Mouse (Mus musculus): ENCODE measurements around the gene Syna. TPM values are rescaled to one million over a fixed set of nuclear protein-coding genes. Genes with fewer than 3 reads are reported as not detected.

Syna gene
- polyA plus RNA-seq, 1 experiment from 2014 or later: not detected

GRCm38 (mm10) chr5:134555463-134556164 lies 4.4 kb downstream of the Syna start:
- Histone ChIP-seq H3K9me3 (replicated peaks; ENCODE audit: control insufficient read depth, low read length) (no peaks in the 10 kb centered on the region), H3K27me3 (ENCODE audit: control insufficient read depth, insufficient read depth, low read depth, low read length) (peaks cover 9% of the 10 kb centered on the region), H3K9ac (ENCODE audit: low read depth, low read length) (no peak overlapping the region), H3K27ac (ENCODE audit: low read length) (no peak overlapping the region), H3K4me3 (ENCODE audit: low read depth, low read length) (no peak overlapping the region), H3K4me1 (ENCODE audit: control insufficient read depth, low read depth, low read length) (peaks cover 14% of the 10 kb centered on the region; the same call in 1 of the 2 replicates), H3K4me2 (ENCODE audit: low read depth, low read length) (no peak overlapping the region), H3K36me3 (ENCODE audit: control insufficient read depth, insufficient read depth) (no peaks in the 10 kb centered on the region)
- 18% methylated on average over 20 of the region's 20 CpGs for WGBS (ENCODE audit: insufficient replicate concordance)
- no peak for ATAC-seq (ENCODE audit: low read depth)

GRCm38 (mm10) chr5:134553951-134554546 lies 5.9 kb downstream of the Syna start:
- Histone ChIP-seq H3K27ac (ENCODE audit: low read length) (no peak overlapping the region), H3K9me3 (replicated peaks; ENCODE audit: control insufficient read depth, low read length) (no peaks in the 10 kb centered on the region), H3K36me3 (ENCODE audit: control insufficient read depth, insufficient read depth) (no peaks in the 10 kb centered on the region), H3K9ac (ENCODE audit: low read depth, low read length) (no peak overlapping the region), H3K27me3 (ENCODE audit: control insufficient read depth, insufficient read depth, low read depth, low read length) (peaks cover 9% of the 10 kb centered on the region), H3K4me3 (ENCODE audit: low read depth, low read length) (no peak overlapping the region), H3K4me1 (ENCODE audit: control insufficient read depth, low read depth, low read length) (peaks cover 14% of the 10 kb centered on the region; the same call in 1 of the 2 replicates), H3K4me2 (ENCODE audit: low read depth, low read length) (no peak overlapping the region)
- no peak for ATAC-seq (ENCODE audit: low read depth)
- 59% methylated on average over 5 of the region's 5 CpGs for WGBS (ENCODE audit: insufficient replicate concordance)

- H3K4me1 ChIP-seq (ENCODE audit: control insufficient read depth, low read depth, low read length): peaks cover 14% of the 10 kb centered on the region; the same call in 1 of the 2 replicates
- peak; percentile 89 for ATAC-seq (ENCODE audit: low read depth)
- peak within 1 kb of the TSS; percentile 70 for H3K27ac ChIP-seq (ENCODE audit: low read length)
- H3K9ac ChIP-seq (ENCODE audit: low read depth, low read length): peak within 1 kb of the TSS; percentile 68
- WGBS (ENCODE audit: insufficient replicate concordance): 2% methylated on average over 60 of the region's 61 CpGs
- H3K27me3 ChIP-seq (ENCODE audit: control insufficient read depth, insufficient read depth, low read depth, low read length): peaks cover 9% of the 10 kb centered on the region
- H3K4me3 ChIP-seq (ENCODE audit: low read depth, low read length): peak within 1 kb of the TSS; percentile 68
- H3K4me2 ChIP-seq (ENCODE audit: low read depth, low read length): peak within 1 kb of the TSS; percentile 81
- H3K9me3 ChIP-seq (replicated peaks; ENCODE audit: control insufficient read depth, low read length): no peaks in the 10 kb centered on the region
- no peaks in the 10 kb centered on the region for H3K36me3 ChIP-seq (ENCODE audit: control insufficient read depth, insufficient read depth)
These were observed 7.6 kb downstream of the Syna start, which contains the start of gene Clip2 for GRCm38 (mm10) chr5:134552110-134552972. Gene Clip2, minus strand, starts transcription at chr5:134552434.

- no peak for ATAC-seq (ENCODE audit: low read depth)
- H3K9ac ChIP-seq (ENCODE audit: low read depth, low read length): peak overlapping the region; percentile 68
- no peaks in the 10 kb centered on the region for H3K36me3 ChIP-seq (ENCODE audit: control insufficient read depth, insufficient read depth)
- H3K27me3 ChIP-seq (ENCODE audit: control insufficient read depth, insufficient read depth, low read depth, low read length): peaks cover 9% of the 10 kb centered on the region
- H3K4me2 ChIP-seq (ENCODE audit: low read depth, low read length): peak overlapping the region; percentile 81
- peaks cover 14% of the 10 kb centered on the region; the same call in 1 of the 2 replicates for H3K4me1 ChIP-seq (ENCODE audit: control insufficient read depth, low read depth, low read length)
- H3K27ac ChIP-seq (ENCODE audit: low read length): peak overlapping the region; percentile 70
- H3K9me3 ChIP-seq (replicated peaks; ENCODE audit: control insufficient read depth, low read length): no peaks in the 10 kb centered on the region
- peak overlapping the region; percentile 68 for H3K4me3 ChIP-seq (ENCODE audit: low read depth, low read length)
- WGBS (ENCODE audit: insufficient replicate concordance): 3% methylated on average over 51 of the region's 52 CpGs
These were observed 8.5 kb downstream of the Syna start for GRCm38 (mm10) chr5:134551233-134552109.

- Histone ChIP-seq H3K9ac (ENCODE audit: low read depth, low read length) (no peak overlapping the region), H3K9me3 (replicated peaks; ENCODE audit: control insufficient read depth, low read length) (no peaks in the 10 kb centered on the region), H3K4me1 (ENCODE audit: control insufficient read depth, low read depth, low read length) (peaks cover 14% of the 10 kb centered on the region; the same call in 1 of the 2 replicates), H3K27ac (ENCODE audit: low read length) (no peak overlapping the region), H3K36me3 (ENCODE audit: control insufficient read depth, insufficient read depth) (no peaks in the 10 kb centered on the region), H3K4me3 (ENCODE audit: low read depth, low read length) (peak overlapping the region; percentile 68), H3K27me3 (ENCODE audit: control insufficient read depth, insufficient read depth, low read depth, low read length) (peaks cover 9% of the 10 kb centered on the region), H3K4me2 (ENCODE audit: low read depth, low read length) (peak overlapping the region; percentile 81)
- 21% methylated on average over 6 of the region's 6 CpGs for WGBS (ENCODE audit: insufficient replicate concordance)
- no peak for ATAC-seq (ENCODE audit: low read depth)
These were observed 9.1 kb downstream of the Syna start for GRCm38 (mm10) chr5:134550836-134551232.

- H3K36me3 ChIP-seq (ENCODE audit: control insufficient read depth, insufficient read depth): no peaks in the 10 kb centered on the region
- no peak overlapping the region for H3K4me2 ChIP-seq (ENCODE audit: low read depth, low read length)
These were observed 10.3 kb downstream of the Syna start for GRCm38 (mm10) chr5:134549640-134550168.

GRCm38 (mm10) chr5:134548306-134548705 lies 11.7 kb downstream of the Syna start:
- Histone ChIP-seq H3K4me2 (ENCODE audit: low read depth, low read length) (no peak overlapping the region), H3K4me3 (ENCODE audit: low read depth, low read length) (no peak overlapping the region), H3K9me3 (replicated peaks; ENCODE audit: control insufficient read depth, low read length) (no peaks in the 10 kb centered on the region), H3K4me1 (ENCODE audit: control insufficient read depth, low read depth, low read length) (peaks cover 10% of the 10 kb centered on the region; the same call in 1 of the 2 replicates), H3K36me3 (ENCODE audit: control insufficient read depth, insufficient read depth) (no peaks in the 10 kb centered on the region), H3K9ac (ENCODE audit: low read depth, low read length) (no peak overlapping the region), H3K27ac (ENCODE audit: low read length) (no peak overlapping the region), H3K27me3 (ENCODE audit: control insufficient read depth, insufficient read depth, low read depth, low read length) (peaks cover 9% of the 10 kb centered on the region)
- WGBS (ENCODE audit: insufficient replicate concordance): 49% methylated on average over 5 of the region's 5 CpGs
- ATAC-seq (ENCODE audit: low read depth): no peak

More at GRCm38 (mm10) chr5:134549640-134550168, 10.3 kb downstream of the Syna start:
- H3K27ac ChIP-seq (ENCODE audit: low read length): no peak overlapping the region
- 63% methylated on average over 3 of the region's 3 CpGs for whole genome bisulfite sequencing (ENCODE audit: insufficient replicate concordance)
- H3K4me3 ChIP-seq (ENCODE audit: low read depth, low read length): no peak overlapping the region
- no peak for ATAC-seq (ENCODE audit: low read depth)
- peaks cover 9% of the 10 kb centered on the region for H3K27me3 ChIP-seq (ENCODE audit: control insufficient read depth, insufficient read depth, low read depth, low read length)
- H3K9me3 ChIP-seq (replicated peaks; ENCODE audit: control insufficient read depth, low read length): no peaks in the 10 kb centered on the region
- H3K9ac ChIP-seq (ENCODE audit: low read depth, low read length): no peak overlapping the region
- peaks cover 10% of the 10 kb centered on the region; the same call in 1 of the 2 replicates for H3K4me1 ChIP-seq (ENCODE audit: control insufficient read depth, low read depth, low read length)

GRCm38 (mm10) chr5:134546790-134547189 lies 13.2 kb downstream of the Syna start:
- H3K9ac ChIP-seq (ENCODE audit: low read depth, low read length): no peak overlapping the region
- peaks cover 5% of the 10 kb centered on the region; the same call in 1 of the 2 replicates for H3K4me1 ChIP-seq (ENCODE audit: control insufficient read depth, low read depth, low read length)
- H3K27ac ChIP-seq (ENCODE audit: low read length): no peak overlapping the region
- H3K4me3 ChIP-seq (ENCODE audit: low read depth, low read length): no peak overlapping the region
- no peaks in the 10 kb centered on the region for H3K9me3 ChIP-seq (replicated peaks; ENCODE audit: control insufficient read depth, low read length)
- WGBS (ENCODE audit: insufficient replicate concordance): 60% methylated on average over 7 of the region's 7 CpGs
- ATAC-seq (ENCODE audit: low read depth): no peak
- no peaks in the 10 kb centered on the region for H3K36me3 ChIP-seq (ENCODE audit: control insufficient read depth, insufficient read depth)
- H3K27me3 ChIP-seq (ENCODE audit: control insufficient read depth, insufficient read depth, low read depth, low read length): peaks cover 5% of the 10 kb centered on the region
- H3K4me2 ChIP-seq (ENCODE audit: low read depth, low read length): no peak overlapping the region

Measured in liver, embryonic 16.5 days (tissue).